Mouse (Mus musculus): Measurements from ENCODE around the gene Fam78a. TPM values are rescaled to one million over a fixed set of nuclear protein-coding genes. Genes with fewer than 3 reads are reported as not detected.

Gene Fam78a
- total RNA-seq (2022) = 10 to 100 TPM; 10.8 to 17.5 (median 14.9) TPM

GRCm38 (mm10) chr2:32084111-32084871 lies at the start of gene Fam78a:
TSS of gene Fam78a (minus strand) at chr2:32084857.
- peak in 1 of 2 experiments; percentile 32 for DNase-seq (ENCODE audit: low spot score in 2 of 2)

GRCm38 (mm10) chr2:32134039-32134438 lies 49.4 kb upstream of the Fam78a start:
- DNase-seq (ENCODE audit: low spot score in 2 of 2) = peak; percentile 91 to 93

GRCm38 (mm10) chr2:32132567-32132992 lies 47.9 kb upstream of the Fam78a start:
- DNase-seq (ENCODE audit: low spot score in 2 of 2) = peak; percentile 75 to 80

- no peak for DNase-seq (ENCODE audit: low spot score in 2 of 2)
These were observed 47.4 kb upstream of the Fam78a start for GRCm38 (mm10) chr2:32131866-32132566.

- DNase-seq (ENCODE audit: low spot score in 2 of 2) = no peak
These were observed 46.7 kb upstream of the Fam78a start for GRCm38 (mm10) chr2:32131205-32131834.

- DNase-seq (ENCODE audit: low spot score in 2 of 2) = peak; percentile 56 to 70
These were observed 45.8 kb upstream of the Fam78a start for GRCm38 (mm10) chr2:32130435-32130834.

- DNase-seq (ENCODE audit: low spot score in 2 of 2) = peak; percentile 80 to 87
These were observed 44.9 kb upstream of the Fam78a start for GRCm38 (mm10) chr2:32129383-32130074.

GRCm38 (mm10) chr2:32128536-32128841 lies 43.8 kb upstream of the Fam78a start:
- DNase-seq (ENCODE audit: low spot score in 2 of 2) = no peak

- DNase-seq (ENCODE audit: low spot score in 2 of 2) = no peak
These were observed 43.2 kb upstream of the Fam78a start for GRCm38 (mm10) chr2:32127653-32128535.

GRCm38 (mm10) chr2:32121785-32122184 lies 37.1 kb upstream of the Fam78a start:
- DNase-seq (ENCODE audit: low spot score in 2 of 2) = no peak

- peak in 1 of 2 experiments; percentile 42 for DNase-seq (ENCODE audit: low spot score in 2 of 2)
These were observed 36.5 kb upstream of the Fam78a start for GRCm38 (mm10) chr2:32121150-32121549.

- peak; percentile 39 to 42 for DNase-seq (ENCODE audit: low spot score in 2 of 2)
These were observed 35.4 kb upstream of the Fam78a start for GRCm38 (mm10) chr2:32119802-32120750.

GRCm38 (mm10) chr2:32115851-32116268 lies 31.2 kb upstream of the Fam78a start:
- DNase-seq (ENCODE audit: low spot score in 2 of 2) = no peak

GRCm38 (mm10) chr2:32112548-32112947 lies 27.9 kb upstream of the Fam78a start:
- DNase-seq (ENCODE audit: low spot score in 2 of 2) = no peak

GRCm38 (mm10) chr2:32111268-32111667 lies 26.6 kb upstream of the Fam78a start:
- no peak for DNase-seq (ENCODE audit: low spot score in 2 of 2)

GRCm38 (mm10) chr2:32105930-32106329 lies 21.3 kb upstream of the Fam78a start:
- DNase-seq (ENCODE audit: low spot score in 2 of 2) = no peak

- DNase-seq (ENCODE audit: low spot score in 2 of 2) = no peak
These were observed 20.7 kb upstream of the Fam78a start for GRCm38 (mm10) chr2:32105117-32105913.

GRCm38 (mm10) chr2:32104122-32104521 lies 19.5 kb upstream of the Fam78a start:
- DNase-seq (ENCODE audit: low spot score in 2 of 2) = no peak

GRCm38 (mm10) chr2:32103557-32103956 lies 18.9 kb upstream of the Fam78a start:
- no peak for DNase-seq (ENCODE audit: low spot score in 2 of 2)
